Mouse (Mus musculus) retina, embryonic 14.5 days (tissue): ENCODE results near the gene Mettl24.

ENCODE experiments used
- DNase-seq: peaks from one replicate; pipeline ENCODE4 v3.0.0-alpha.2; 2015; ENCODE audit warnings: low spot score

The Mettl24 gene

GRCm38 (mm10) chr10:40685641-40686040 lies 2.6 kb downstream of the Mettl24 start:
- no peak for DNase-seq

- DNase-seq: no peak
Measured at GRCm38 (mm10) chr10:40686976-40687375, 3.9 kb downstream of the Mettl24 start.

GRCm38 (mm10) chr10:40687407-40687806 lies 4.3 kb downstream of the Mettl24 start:
- no peak for DNase-seq

GRCm38 (mm10) chr10:40688266-40688665 lies 5.2 kb downstream of the Mettl24 start:
- no peak for DNase-seq

- no peak for DNase-seq
Measured at GRCm38 (mm10) chr10:40688873-40689272, 5.8 kb downstream of the Mettl24 start.

GRCm38 (mm10) chr10:40698652-40699051 lies 15.6 kb downstream of the Mettl24 start:
- no peak for DNase-seq

GRCm38 (mm10) chr10:40711127-40711526 lies 28.0 kb downstream of the Mettl24 start:
- no peak for DNase-seq

GRCm38 (mm10) chr10:40713018-40713608 lies 30.0 kb downstream of the Mettl24 start:
- peak; percentile 28 for DNase-seq

- no peak for DNase-seq
Measured at GRCm38 (mm10) chr10:40713829-40714228, 30.7 kb downstream of the Mettl24 start.

- no peak for DNase-seq
Measured at GRCm38 (mm10) chr10:40715151-40715550, 32.1 kb downstream of the Mettl24 start.

GRCm38 (mm10) chr10:40716296-40716695 lies 33.2 kb downstream of the Mettl24 start:
- no peak for DNase-seq

- no peak for DNase-seq
Measured at GRCm38 (mm10) chr10:40716713-40717112, 33.6 kb downstream of the Mettl24 start.

- DNase-seq: no peak
Measured at GRCm38 (mm10) chr10:40718362-40718761, 35.3 kb downstream of the Mettl24 start.

GRCm38 (mm10) chr10:40719062-40719461 lies 36.0 kb downstream of the Mettl24 start:
- DNase-seq: no peak

GRCm38 (mm10) chr10:40720883-40721282 lies 37.8 kb downstream of the Mettl24 start:
- no peak for DNase-seq

- no peak for DNase-seq
Measured at GRCm38 (mm10) chr10:40724342-40724741, 41.3 kb downstream of the Mettl24 start.

GRCm38 (mm10) chr10:40725066-40725465 lies 42.0 kb downstream of the Mettl24 start:
- DNase-seq: no peak

- no peak for DNase-seq
Measured at GRCm38 (mm10) chr10:40725471-40725870, 42.4 kb downstream of the Mettl24 start.

- DNase-seq: no peak
Measured at GRCm38 (mm10) chr10:40726288-40726902, 43.3 kb downstream of the Mettl24 start.

GRCm38 (mm10) chr10:40726989-40727388 lies 43.9 kb downstream of the Mettl24 start:
- no peak for DNase-seq

- DNase-seq: no peak
Measured at GRCm38 (mm10) chr10:40730200-40730599, 47.1 kb downstream of the Mettl24 start.

GRCm38 (mm10) chr10:40733291-40733690 lies 50.2 kb downstream of the Mettl24 start:
- DNase-seq: no peak

GRCm38 (mm10) chr10:40736172-40736571 lies 53.1 kb downstream of the Mettl24 start:
- no peak for DNase-seq
